Mouse (Mus musculus): ENCODE measurements at regions not wholly inside any gene's neighbourhood (a gene's known extent, or its start where the extent isn't known, plus 50 kb on each side); places are given as distances from the start of the nearest gene placed in this dataset.

- ATAC-seq (replicated peaks; ENCODE audit: low read depth, poor library complexity, severe bottlenecking), result no peak
Measured at GRCm38 (mm10) chr9:24833766-24834165, 59.7 kb upstream of the Tbx20 start.

- no peak for ATAC-seq (replicated peaks; ENCODE audit: low read depth, poor library complexity, severe bottlenecking)
Measured at GRCm38 (mm10) chr9:24848210-24848609, 74.1 kb upstream of the Tbx20 start.

DNA sequence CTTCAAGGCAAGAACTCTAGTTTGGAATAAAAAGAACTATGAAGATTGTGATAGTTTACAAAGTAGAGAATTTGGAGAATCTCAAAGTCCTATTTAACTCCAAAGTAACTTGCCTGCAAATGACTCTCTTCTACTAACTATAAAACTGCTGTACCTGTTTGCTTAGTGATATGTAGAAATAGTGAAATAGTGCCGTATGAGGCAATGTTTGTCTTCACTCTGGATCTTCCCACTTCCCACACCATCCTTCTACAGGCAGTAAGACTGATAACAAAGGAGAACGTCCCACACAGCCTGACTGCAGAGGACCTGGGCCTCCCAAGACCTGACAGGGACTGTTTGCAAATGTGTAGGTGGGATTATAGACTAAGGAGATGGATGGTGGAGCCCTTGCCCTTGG, 85.4 kb upstream of the Tbx20 start:
- ATAC-seq (replicated peaks; ENCODE audit: low read depth, poor library complexity, severe bottlenecking), result no peak

- ATAC-seq (replicated peaks; ENCODE audit: low read depth, poor library complexity, severe bottlenecking), result no peak
Measured at GRCm38 (mm10) chr9:24866390-24867173, 92.5 kb upstream of the Tbx20 start.

DNA sequence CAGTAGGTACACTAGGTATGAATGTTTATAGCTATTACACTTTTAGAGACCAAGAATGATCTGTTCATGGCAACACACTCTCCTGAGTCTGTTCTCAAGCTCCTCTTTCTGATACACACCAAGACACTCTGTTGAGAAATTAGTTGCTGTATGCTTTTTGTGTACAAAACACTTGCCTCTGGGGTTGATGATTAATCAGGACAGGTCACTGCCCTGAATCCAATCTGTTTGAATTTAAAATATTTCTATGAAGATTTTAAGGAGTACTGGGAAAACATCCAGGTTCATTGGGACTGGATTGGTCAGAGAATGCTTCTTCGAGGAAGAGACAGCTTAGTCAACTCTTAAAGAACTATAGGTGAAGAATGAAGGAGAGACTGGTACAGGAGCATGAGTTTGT, 94.6 kb upstream of the Tbx20 start:
- ATAC-seq (replicated peaks; ENCODE audit: low read depth, poor library complexity, severe bottlenecking), result no peak

DNA sequence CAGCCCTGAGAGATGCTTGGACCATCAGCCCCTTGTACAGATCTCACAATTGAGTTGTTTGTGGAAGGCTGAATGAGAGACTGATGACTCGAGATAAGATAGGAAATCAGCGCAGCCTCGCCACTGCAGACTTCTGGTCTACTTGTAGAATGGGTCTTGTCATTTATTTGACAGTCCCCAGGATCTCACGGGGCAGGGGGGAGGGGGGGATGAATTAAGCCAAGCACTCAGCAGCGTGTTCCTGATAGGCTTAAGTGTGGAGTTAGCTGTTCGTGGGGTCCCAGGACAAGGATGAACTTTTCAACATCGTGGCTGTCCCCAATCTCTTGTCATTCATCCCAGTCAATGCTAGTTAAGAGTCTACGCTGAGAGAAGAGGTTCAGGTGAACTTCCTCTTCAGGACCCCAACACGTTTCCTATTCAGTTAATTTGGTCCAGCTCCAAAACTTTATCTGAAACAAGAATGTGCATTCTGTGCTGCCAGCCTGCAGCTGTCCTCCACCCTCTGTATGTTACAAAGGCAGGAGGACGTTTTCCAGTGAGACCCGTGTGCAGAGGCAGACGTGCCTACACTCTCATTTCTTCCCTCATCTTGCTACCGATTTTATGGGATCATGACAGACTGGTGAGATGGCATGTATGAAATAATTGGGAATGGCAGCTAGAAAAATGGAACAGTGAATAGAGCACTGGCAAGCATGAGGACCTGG, 100.5 kb upstream of the Tbx20 start:
- ATAC-seq (replicated peaks; ENCODE audit: low read depth, poor library complexity, severe bottlenecking), result no peak

DNA sequence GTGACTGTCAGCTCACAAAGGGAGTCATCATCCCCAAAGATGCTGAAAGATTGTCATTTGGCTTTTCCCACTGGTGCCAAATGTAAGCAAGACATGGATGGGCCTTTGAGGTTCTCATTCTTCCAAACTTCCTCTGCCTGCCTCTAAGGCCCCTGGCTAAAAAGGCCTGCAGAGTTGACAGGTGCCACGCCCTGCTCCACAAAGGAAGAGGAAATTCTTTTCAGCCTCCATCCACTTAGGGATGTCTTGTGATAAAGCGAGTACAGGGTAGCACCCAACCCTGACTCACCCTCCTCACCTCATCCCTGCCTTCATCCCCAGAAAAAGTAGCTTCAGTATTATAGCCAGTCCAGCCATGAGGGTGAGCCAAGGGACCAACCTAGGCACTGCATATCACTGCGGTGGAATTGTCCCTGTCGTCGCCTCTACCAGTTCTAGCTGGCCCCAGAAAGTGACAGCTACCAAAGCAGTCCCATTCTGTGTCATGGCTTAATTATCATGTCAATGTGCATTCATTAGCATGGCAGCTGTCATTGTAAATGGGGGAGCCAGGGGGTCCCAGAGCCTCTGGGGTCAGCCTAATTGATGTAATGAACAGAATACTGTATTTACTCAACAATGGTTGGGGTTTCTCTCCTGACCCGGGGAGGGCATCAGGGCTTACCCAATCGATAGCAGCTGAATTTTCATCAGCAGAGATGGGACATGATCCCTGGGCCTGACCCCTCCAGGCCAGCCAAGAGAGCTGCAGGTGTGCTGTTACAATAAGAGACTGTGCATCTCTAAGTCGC, 104.5 kb upstream of the Tbx20 start:
- no peak for ATAC-seq (replicated peaks; ENCODE audit: low read depth, poor library complexity, severe bottlenecking)

- no peak for ATAC-seq (replicated peaks; ENCODE audit: low read depth, poor library complexity, severe bottlenecking)
Measured at GRCm38 (mm10) chr9:24879662-24880061, 105.6 kb upstream of the Tbx20 start.

- ATAC-seq (replicated peaks; ENCODE audit: low read depth, poor library complexity, severe bottlenecking), result no peak
Measured at GRCm38 (mm10) chr9:24884011-24884410, 109.9 kb upstream of the Tbx20 start.

DNA sequence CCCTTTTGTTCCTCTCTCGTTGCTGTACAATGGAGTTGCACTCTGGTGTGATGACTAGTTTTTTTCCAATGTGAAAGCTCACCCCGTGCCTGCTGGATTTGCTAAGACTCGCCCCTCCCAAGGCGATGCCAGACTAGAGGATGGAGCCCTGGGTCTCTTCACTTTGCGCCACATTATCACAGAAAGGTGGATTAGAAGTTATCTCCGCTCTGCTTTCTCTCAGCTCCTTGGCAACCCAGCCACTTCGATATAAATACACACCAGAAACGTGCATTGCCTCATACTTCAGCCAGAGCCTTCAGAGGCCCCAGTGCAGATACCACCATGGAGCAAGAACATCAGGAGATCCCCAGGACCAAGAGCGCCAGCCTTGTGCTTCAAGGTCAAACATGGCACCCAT, 114.2 kb upstream of the Tbx20 start:
- no peak for ATAC-seq (replicated peaks; ENCODE audit: low read depth, poor library complexity, severe bottlenecking)

DNA sequence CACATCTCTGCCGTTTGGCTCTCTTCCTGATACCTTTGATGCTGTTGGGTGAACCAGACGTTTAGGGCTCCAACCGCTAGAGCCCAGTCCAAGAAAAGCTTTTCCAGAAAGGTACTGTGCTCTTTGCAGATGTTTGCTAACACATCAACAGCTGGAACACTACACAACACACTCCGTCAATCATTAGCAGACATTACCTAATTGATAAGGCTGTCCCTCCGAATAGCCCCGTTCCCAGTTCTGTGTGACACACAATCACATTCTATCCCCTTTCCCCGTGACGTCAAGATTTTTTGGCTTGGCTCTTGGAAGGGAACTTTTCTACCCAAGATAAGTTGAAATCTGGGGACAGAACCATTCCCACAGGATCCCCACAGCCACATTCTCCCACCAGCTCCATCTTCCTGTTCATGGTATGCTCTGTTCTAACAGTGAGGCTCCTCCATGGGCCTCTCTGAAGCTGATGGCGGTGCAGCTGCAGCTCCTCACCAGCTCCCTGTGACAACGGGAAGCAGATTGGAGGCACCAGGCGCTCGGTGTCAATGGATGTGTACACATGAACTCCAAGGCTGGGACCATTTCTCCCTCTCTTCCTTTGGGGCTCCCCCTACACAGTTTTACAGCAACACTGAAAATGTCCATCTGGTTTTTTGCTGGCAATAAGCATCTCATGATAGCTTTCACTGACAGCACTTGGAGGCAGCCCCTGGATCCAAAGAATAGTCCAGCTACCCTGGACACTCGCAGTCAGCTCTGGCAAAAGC, 122.6 kb upstream of the Tbx20 start:
- ATAC-seq (replicated peaks; ENCODE audit: low read depth, poor library complexity, severe bottlenecking), result no peak

- no peak for ATAC-seq (replicated peaks; ENCODE audit: low read depth, poor library complexity, severe bottlenecking)
Measured at GRCm38 (mm10) chr9:24899206-24899928, 125.3 kb upstream of the Tbx20 start.

DNA sequence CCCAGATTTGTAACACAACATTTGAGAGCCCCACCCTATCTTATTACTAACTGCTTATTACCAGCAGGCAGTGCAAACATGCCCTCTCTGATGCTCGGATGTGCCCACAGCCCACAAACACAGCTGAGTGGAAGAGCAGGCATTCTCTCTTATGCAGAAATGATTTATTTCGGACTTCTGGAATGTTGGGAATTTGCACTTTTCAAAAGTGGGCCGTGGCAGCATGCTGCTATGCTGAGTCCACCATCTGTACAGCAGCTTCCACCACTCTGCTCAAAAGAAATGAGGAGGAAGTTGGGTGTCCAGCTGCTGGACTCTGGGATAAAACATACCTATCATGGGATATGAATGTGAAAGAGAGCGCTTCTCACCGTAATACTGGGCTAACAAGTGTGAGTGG, 129.6 kb upstream of the Tbx20 start:
- no peak for ATAC-seq (replicated peaks; ENCODE audit: low read depth, poor library complexity, severe bottlenecking)

DNA sequence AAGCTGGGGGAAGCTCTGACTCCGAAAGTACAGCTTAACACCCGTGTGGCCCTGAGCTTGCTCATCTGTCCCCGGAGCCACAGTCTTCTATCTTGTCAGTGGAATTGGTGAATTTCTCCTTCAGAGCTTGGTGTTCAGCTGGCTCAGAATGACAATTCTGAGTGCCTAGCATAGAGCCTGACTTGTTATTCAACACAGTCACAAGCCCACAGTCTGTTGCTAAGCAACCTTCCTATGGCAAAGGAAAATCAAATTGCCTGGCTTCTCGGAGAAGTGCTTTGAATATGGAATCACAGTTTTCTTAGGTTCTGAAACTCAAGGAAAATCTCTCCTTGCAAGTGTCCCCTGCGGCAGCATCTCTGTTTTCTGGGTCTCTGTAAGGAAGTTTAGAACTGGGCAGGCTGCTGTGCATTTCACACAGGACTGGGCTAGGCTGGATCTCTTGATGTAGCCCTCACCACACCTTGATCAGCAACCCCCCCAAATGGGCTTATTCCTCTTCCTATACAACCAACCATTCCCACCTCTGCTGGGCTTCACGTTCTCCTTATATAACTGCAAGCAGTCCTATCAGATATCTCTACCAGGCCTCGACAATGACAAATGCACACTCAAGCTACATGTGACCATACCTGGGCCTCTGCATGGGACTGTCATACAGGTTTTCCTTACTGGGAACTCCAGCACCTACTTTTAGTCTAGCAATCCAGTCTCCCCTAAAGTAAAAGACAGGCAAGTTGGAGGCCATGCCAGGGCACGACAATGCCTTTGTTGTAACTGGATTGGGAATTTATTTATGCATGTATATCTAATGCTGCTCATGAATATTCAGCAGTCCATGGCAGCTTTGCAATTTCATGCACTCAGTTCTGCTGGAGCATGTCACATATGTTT, 135.2 kb upstream of the Tbx20 start:
- no peak for ATAC-seq (replicated peaks; ENCODE audit: low read depth, poor library complexity, severe bottlenecking)

DNA sequence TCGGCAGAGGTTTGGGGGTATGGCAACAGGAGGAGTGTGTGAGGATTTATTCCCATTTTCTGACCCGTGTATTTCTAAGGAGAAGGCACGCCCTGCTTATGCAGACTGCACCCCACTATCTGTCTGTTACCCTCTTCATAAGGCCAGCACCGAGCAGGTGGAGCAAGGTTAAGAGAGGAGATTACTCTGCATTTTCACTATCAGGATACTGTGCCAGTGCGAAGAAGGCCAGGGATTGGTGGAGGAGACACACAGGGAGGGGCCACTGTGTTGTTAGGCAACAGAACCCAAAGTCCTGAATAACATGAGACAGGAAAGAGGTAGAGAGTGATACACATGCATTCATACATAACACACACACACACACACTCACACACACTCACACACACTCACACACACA, 136.6 kb upstream of the Tbx20 start:
- no peak for ATAC-seq (replicated peaks; ENCODE audit: low read depth, poor library complexity, severe bottlenecking)

GRCm38 (mm10) chr9:24920031-24920445, 145.9 kb upstream of the Tbx20 start:
- ATAC-seq (replicated peaks; ENCODE audit: low read depth, poor library complexity, severe bottlenecking), result no peak

DNA sequence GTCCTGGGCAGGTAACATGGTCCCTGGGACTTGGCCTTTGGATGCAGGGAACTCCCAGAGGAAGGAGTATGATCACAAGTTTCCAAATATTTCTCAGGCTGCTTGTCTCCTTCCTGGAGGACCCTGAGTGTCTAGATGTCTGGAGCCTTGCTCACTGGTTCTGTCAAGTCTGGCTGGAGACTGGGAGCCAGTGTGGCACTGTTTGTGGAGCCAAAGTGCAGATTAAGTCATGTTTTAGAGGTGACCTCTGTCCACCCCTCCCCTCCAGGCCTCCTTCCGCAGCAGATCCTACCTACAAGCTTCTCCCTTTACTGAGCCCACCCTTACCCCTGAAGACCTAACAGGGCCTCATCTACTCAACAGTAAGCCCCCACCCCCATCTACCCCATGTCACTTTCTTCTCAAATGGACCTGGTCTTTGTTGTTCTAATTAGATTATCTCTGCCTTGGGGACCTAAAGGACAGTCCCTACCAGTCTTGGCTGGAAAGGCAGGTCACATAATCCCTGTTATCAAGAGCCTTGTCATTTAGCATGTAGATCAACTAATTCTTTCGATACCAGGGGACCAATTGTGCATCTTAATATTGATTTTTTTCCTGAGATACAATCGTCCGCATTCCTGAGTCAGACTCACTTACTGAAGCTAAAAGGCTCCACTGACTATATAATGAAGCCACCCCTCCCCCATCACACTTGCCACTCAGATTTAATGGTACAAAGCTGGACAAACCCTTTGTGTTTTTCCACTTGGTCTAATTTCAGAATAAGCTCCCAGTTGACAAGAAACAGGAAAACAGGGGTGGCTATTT, 148.2 kb upstream of the Tbx20 start:
- no peak for ATAC-seq (replicated peaks; ENCODE audit: low read depth, poor library complexity, severe bottlenecking)

DNA sequence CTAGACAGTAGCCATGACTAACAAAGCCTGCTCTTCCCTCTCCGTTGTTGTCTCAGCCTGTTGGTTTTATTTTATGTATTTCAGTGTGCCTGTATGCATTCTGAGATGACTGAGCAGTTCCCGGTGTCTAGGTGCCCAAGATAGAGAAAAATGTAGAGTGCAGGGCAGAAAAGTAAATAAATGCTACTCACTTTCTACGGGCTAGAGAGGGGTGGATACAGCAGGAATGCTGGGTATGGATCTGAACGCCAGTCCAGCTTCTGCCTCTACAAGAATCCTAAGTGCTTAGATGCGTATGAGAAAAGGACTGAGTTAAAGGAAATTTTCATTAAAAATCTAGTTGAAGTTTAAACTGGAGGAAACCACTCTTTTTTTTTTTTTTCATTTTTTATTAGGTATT, 149.4 kb upstream of the Tbx20 start:
- ATAC-seq (replicated peaks; ENCODE audit: low read depth, poor library complexity, severe bottlenecking), result no peak

Data from common myeloid progenitor, adult 5-6 weeks (primary cell).